Mouse (Mus musculus) ES-E14 (cell line): Measurements from ENCODE around the gene Myocd. TPM values are rescaled to one million over a fixed set of nuclear protein-coding genes. Genes with fewer than 3 reads are reported as not detected.

Experiments used
- DNase-seq: peaks from one replicate; pipeline ENCODE4 v3.0.0-alpha.2; 2013; ENCODE audit warnings: low read depth, low spot score
- H3K27ac ChIP-seq: 2 replicates; pipeline ENCODE4 v1.5.1; 2012; ENCODE audit warnings: low read depth, mild to moderate bottlenecking, low read length, moderate library complexity, mixed read lengths; ENCODE audit not compliant: poor library complexity, insufficient read depth, severe bottlenecking
- H3K36me3 ChIP-seq: 2 replicates; pipeline ENCODE4 v1.6.1; 2012; ENCODE audit warnings: mild to moderate bottlenecking, low read length, moderate library complexity, mixed read lengths; ENCODE audit not compliant: control insufficient read depth, poor library complexity, insufficient read depth, severe bottlenecking
- H3K4me1 ChIP-seq, 2 experiments: fragments of 150-350 bp in 1 of 2; sonication (generic) in 1 of 2; 2 replicates each; pipeline ENCODE4 v1.6.1; 2012; ENCODE audit warnings: low read length in 2 of 2, mild to moderate bottlenecking in 1 of 2, mixed read lengths in 1 of 2; ENCODE audit not compliant: control insufficient read depth in 2 of 2, insufficient read depth in 2 of 2, poor library complexity in 1 of 2
- H3K4me3 ChIP-seq, 2 experiments: fragments of 150-350 bp in 1 of 2; sonication (generic) in 1 of 2; 2 replicates each; pipeline ENCODE4 v1.5.1; 2012; ENCODE audit warnings: low read length in 2 of 2, low read depth in 1 of 2, mild to moderate bottlenecking in 1 of 2, mixed read lengths in 1 of 2; ENCODE audit not compliant: insufficient read depth in 1 of 2, poor library complexity in 1 of 2, severe bottlenecking in 1 of 2
- H3K9ac ChIP-seq: 2 replicates; pipeline ENCODE4 v1.6.1; 2012; ENCODE audit warnings: low read depth, mild to moderate bottlenecking, low read length, mixed read lengths; ENCODE audit not compliant: poor library complexity, insufficient read depth, severe bottlenecking
- H3K9me3 ChIP-seq: fragments of 150-350 bp; sonication (generic); 2 replicates; pipeline ENCODE4 v1.6.1; 2012; ENCODE audit warnings: low read depth, mild to moderate bottlenecking, low read length; ENCODE audit not compliant: control insufficient read depth, insufficient read depth
- CHD2 ChIP-seq: IDR thresholded peaks from 2 replicates; pipeline ENCODE4 v1.6.1; 2014; ENCODE audit warnings: mild to moderate bottlenecking, low read depth, low read length, inconsistent platforms
- HCFC1 ChIP-seq: IDR thresholded peaks from 2 replicates; pipeline ENCODE4 v1.6.1; 2012; ENCODE audit warnings: low read length, inconsistent platforms, borderline replicate concordance; ENCODE audit not compliant: insufficient read depth
- MAFK ChIP-seq: IDR thresholded peaks from 2 replicates; pipeline ENCODE4 v1.6.1; 2014; ENCODE audit warnings: mild to moderate bottlenecking, low read depth, low read length, inconsistent platforms; ENCODE audit not compliant: insufficient read depth
- ZC3H11A ChIP-seq: IDR thresholded peaks from 2 replicates; pipeline ENCODE4 v1.6.1; 2012; ENCODE audit warnings: low read depth, mild to moderate bottlenecking, inconsistent platforms, low read length, borderline replicate concordance
- ZNF384 ChIP-seq: IDR thresholded peaks from 2 replicates; pipeline ENCODE4 v1.6.1; 2012; ENCODE audit warnings: low read depth, low read length, inconsistent platforms
- in situ Hi-C, 2 experiments: fragments of 600-800 bp; cut with MboI; formaldehyde crosslinking; loops; one replicate each; pipeline ENCODE4 v1.15.1; 2025; ENCODE audit warnings: low sequenced_read_pairs in 2 of 2, inconsistent platforms in 1 of 2; ENCODE audit not compliant: unreplicated experiment in 2 of 2
- total RNA-seq: library from RNA; depleted of rRNA; stranded (reverse); fragments of 300-350 nt; gene quantifications from 2 replicates; pipeline ENCODE4 v1.2.3, GENCODE M21; 2012

Myocd gene
- total RNA-seq, 1 experiment: 0.40 TPM

DNA sequence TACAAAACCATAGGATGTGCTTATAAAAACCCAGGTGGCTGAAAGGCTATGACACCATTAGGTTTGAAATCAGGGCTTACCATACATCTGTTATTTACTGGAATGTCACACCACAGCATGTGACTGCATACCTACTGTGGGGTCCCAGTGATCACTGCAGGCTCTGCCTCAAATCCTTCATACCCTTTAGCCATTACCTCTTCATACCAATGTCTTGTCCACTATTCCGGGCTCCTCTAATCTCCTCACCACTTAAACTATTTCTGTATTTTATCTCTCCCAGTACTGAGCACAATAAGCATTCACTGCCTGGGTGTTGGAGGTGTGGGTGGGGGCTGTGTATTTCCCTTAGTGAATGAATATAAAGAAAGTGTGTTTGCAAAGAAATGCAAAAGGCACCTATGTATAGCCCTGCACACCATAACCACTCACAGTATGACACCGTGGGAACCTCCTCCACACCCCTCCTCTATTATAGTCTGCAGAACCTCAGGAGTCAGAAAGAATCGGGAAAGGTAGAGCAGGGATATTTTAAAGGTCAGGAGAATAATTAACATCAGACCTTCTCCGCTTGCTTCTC lies 126.9 kb downstream of the Myocd start:
- in situ Hi-C loops: no loop called here
- TF ChIP-seq ZC3H11A (no peak), ZNF384 (no peak), CHD2 (no peak), HCFC1 (no peak), MAFK (no peak)
- no peak overlapping the region for H3K4me3 ChIP-seq
- H3K4me1 ChIP-seq: peaks cover 0 to 6% of the 10 kb centered on the region in 2 experiments; a peak in 3 of 4 replicates
- no peak for DNase-seq
- H3K27ac ChIP-seq: no peak overlapping the region
- no peaks in the 10 kb centered on the region for H3K36me3 ChIP-seq
- H3K9me3 ChIP-seq: no peaks in the 10 kb centered on the region
- H3K9ac ChIP-seq: no peak overlapping the region

DNA sequence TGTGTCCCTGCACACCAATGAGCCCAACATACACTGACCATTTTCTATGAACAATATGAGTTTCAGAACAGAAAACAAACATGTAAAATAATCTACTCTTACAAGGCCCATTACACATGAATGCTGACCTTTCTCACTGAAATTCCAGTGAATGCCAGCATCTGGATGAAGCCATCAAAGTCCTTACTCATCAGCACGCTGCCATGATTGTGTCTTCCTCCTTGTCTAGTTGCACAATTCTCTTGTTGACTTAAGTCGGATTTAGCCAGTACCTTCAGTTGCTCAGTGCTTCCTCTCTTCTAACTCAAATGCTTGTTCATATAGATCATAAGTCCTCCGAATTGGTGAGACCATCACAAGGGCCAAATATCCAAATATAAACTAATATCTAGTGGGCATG lies 130.8 kb downstream of the Myocd start:
- in situ Hi-C loops: no loop called here
- H3K36me3 ChIP-seq: no peaks in the 10 kb centered on the region
- H3K27ac ChIP-seq: no peak overlapping the region
- DNase-seq: no peak
- TF ChIP-seq MAFK: no peak
- TF ChIP-seq ZC3H11A: no peak
- TF ChIP-seq ZNF384: no peak
- TF ChIP-seq HCFC1: no peak
- TF ChIP-seq CHD2: no peak
- peaks cover 0 to 3% of the 10 kb centered on the region in 2 experiments; a peak in 3 of 4 replicates for H3K4me1 ChIP-seq
- H3K9ac ChIP-seq: no peak overlapping the region
- no peak overlapping the region for H3K4me3 ChIP-seq
- no peaks in the 10 kb centered on the region for H3K9me3 ChIP-seq

DNA sequence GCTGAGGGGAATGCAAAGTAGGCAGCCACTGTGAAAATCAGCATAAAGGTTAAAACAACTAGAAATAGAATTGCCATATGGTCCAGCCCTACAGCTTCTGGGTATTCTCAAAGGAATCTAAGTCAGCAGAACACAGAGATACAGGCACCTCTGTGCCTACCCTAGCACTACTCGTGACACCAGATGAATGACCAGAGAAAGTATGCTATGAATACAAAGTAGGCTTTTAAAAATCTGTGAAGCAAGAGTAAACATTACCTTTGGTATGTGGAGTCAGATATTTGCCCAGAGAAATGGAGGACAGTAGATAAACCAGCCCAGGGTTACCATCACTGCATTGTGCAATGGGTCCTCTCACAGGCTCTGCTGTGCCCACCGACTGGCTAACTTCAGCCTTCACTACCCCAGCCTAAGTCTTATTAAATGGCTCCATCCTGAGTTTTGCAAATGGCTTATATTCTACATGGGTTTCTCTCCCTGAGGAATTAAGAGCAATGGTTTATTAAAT lies 132.6 kb downstream of the Myocd start:
- in situ Hi-C loops: no loop called here
- no peaks in the 10 kb centered on the region for H3K36me3 ChIP-seq
- no peak for TF ChIP-seq ZNF384
- no peak for TF ChIP-seq CHD2
- TF ChIP-seq MAFK: no peak
- TF ChIP-seq HCFC1: no peak
- no peak for TF ChIP-seq ZC3H11A
- H3K9me3 ChIP-seq: no peaks in the 10 kb centered on the region
- no peak overlapping the region for H3K27ac ChIP-seq
- no peak overlapping the region for H3K4me3 ChIP-seq
- no peak overlapping the region for H3K9ac ChIP-seq
- no peak for DNase-seq
- H3K4me1 ChIP-seq: no peaks in the 10 kb centered on the region; a peak in 1 of 4 replicates

DNA sequence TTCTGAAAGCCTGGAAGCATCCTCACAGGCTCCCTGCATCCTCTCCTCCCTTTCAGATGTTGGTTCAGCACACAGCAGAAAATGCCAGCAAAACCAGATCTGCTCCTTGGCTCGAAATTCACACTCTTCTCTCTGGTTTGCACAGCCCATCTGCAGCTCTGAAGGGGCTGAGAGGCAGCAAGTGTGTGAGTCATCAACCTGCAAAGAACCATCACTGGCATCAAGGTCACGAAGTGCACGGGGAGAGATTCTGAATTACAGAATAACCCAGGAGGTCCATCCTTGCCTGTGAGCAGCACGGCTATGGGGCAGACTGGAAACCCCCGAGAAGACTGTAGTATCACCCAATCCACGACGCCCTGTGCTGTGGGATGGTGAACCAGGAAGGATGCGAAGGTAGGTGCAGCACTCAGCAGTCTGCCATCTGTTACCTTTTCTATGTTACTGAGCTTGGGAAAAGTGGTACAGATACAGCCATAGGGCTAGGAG lies 134.5 kb downstream of the Myocd start:
- no peaks in the 10 kb centered on the region for H3K9me3 ChIP-seq
- no peak overlapping the region for H3K9ac ChIP-seq
- TF ChIP-seq HCFC1 (no peak), ZNF384 (no peak), ZC3H11A (no peak), CHD2 (no peak), MAFK (no peak)
- in situ Hi-C loops: no loop called here
- no peak for DNase-seq
- H3K27ac ChIP-seq: no peak overlapping the region
- H3K4me1 ChIP-seq: no peaks in the 10 kb centered on the region; a peak in 2 of 4 replicates
- H3K36me3 ChIP-seq: no peaks in the 10 kb centered on the region
- no peak overlapping the region for H3K4me3 ChIP-seq
